Mouse (Mus musculus) kidney, postnatal 0 days (tissue): Measurements from ENCODE around the gene Hmcn1. TPM values are rescaled to one million over a fixed set of nuclear protein-coding genes. Genes with fewer than 3 reads are reported as not detected.

ENCODE experiments used
- ATAC-seq: fragments of 200-750 bp; cut with Nextera tagmentation; replicated peaks from 2 replicates; pipeline ENCODE4 v1.8.0; 2017; ENCODE audit warnings: low read depth, moderate number of reproducible peaks, moderate TSS enrichment, moderate library complexity; ENCODE audit not compliant: low FRiP score
- DNase-seq: peaks from one replicate; pipeline ENCODE4 v3.0.0-alpha.2; 2016; ENCODE audit warnings: low spot score
- H3K27ac ChIP-seq: fragments of 300-500 bp; sonication (generic); 2 replicates; pipeline ENCODE4 v1.5.1; 2014; ENCODE audit warnings: mild to moderate bottlenecking
- H3K27me3 ChIP-seq: fragments of 300-500 bp; sonication (generic); 2 replicates; pipeline ENCODE4 v1.6.1; 2014; ENCODE audit warnings: low read length, mixed read lengths; ENCODE audit not compliant: insufficient read depth
- H3K36me3 ChIP-seq: fragments of 300-500 bp; sonication (generic); 2 replicates; pipeline ENCODE4 v1.6.1; 2014; ENCODE audit warnings: low read length, mixed read lengths; ENCODE audit not compliant: insufficient read depth
- H3K4me1 ChIP-seq: fragments of 300-500 bp; sonication (generic); replicated peaks from 2 replicates; pipeline ENCODE4 v1.6.1; 2014; ENCODE audit warnings: antibody characterized with exemption, low read length, mixed read lengths; ENCODE audit not compliant: insufficient read depth
- H3K4me2 ChIP-seq: fragments of 300-500 bp; sonication (generic); 2 replicates; pipeline ENCODE4 v1.6.1; 2014; ENCODE audit warnings: mild to moderate bottlenecking, low read length, moderate library complexity, mixed read lengths
- H3K4me3 ChIP-seq: fragments of 300-500 bp; sonication (generic); replicated peaks from 2 replicates; pipeline ENCODE4 v1.5.1; 2014; ENCODE audit warnings: low read depth, low read length
- H3K9ac ChIP-seq: fragments of 300-500 bp; sonication (generic); 2 replicates; pipeline ENCODE4 v1.6.1; 2014; ENCODE audit warnings: low read depth, low read length
- H3K9me3 ChIP-seq: fragments of 300-500 bp; sonication (generic); replicated peaks from 2 replicates; pipeline ENCODE4 v1.6.1; 2016; ENCODE audit warnings: low read length, inconsistent platforms, mixed read lengths
- CTCF ChIP-seq: IDR thresholded peaks from 2 replicates; pipeline ENCODE4 v1.5.1; 2016; ENCODE audit warnings: antibody characterized with exemption, low read depth, mild to moderate bottlenecking, moderate library complexity
- WGBS: fragments of 180-500 bp; shearing (Covaris S2); extraction: QIAGEN DNeasy Blood & Tissue Kit; methylation state at CpG from one replicate; pipeline ENCODE4 v1.1.7; 2014; 5-methylcytosine and 5-hydroxymethylcytosine counted together
- polyA plus RNA-seq: library from polyadenylated mRNA; unstranded; fragments of >200 nt; fragmentation: Nextera tagmentation; extraction: Ambion mirVana; gene quantifications from 2 replicates; pipeline ENCODE4 v1.2.1, GENCODE M21; 2015

Hmcn1 gene
- polyA plus RNA-seq, 1 experiment from 2014 or later, result 31.6 TPM

DNA sequence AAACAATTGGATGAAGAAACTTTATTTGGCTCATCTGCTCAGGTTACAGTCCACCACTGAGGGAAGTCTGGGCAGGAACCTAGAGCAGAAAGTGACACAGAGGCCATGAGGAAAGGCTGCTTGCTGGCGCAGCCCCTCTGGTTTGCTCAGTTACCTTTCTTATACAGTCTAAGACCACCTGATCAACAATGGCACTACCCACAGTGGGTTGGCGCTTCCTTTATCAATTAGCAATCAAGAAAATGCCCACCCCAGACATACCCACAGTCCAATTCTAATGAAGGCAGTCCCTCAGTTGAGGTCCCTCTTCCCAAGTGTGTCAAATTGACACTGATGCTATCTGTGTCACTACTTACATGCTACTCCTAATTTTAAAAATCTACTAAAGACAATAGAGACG, 14.6 kb downstream of the Hmcn1 start:
- TF ChIP-seq CTCF, result no peak
- no peak overlapping the region for H3K4me2 ChIP-seq
- ATAC-seq, result no peak

DNA sequence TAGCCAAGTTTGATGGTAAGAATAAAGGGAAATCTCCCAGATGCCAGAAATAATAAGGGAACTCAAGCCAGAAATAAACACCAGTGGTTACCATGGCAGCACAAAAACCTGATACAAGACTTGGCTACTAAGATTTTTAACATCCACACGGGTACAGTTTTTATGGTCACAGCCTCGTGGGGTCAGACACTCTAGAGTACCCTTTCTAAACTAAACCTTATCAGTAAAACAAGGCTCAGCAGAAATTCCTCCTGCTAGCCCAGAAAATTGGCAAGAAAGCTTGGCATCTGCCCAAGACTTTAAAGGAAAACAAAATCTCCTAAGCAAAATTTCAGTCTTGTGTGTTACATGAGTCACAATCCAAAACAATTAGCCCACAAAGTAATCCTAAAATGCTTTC, 17.0 kb downstream of the Hmcn1 start:
- Histone ChIP-seq H3K4me3 (no peak overlapping the region), H3K4me1 (no peaks in the 10 kb centered on the region), H3K27ac (no peak overlapping the region), H3K36me3 (no peaks in the 10 kb centered on the region), H3K9ac (no peak overlapping the region), H3K9me3 (no peaks in the 10 kb centered on the region), H3K27me3 (no peaks in the 10 kb centered on the region), H3K4me2 (no peak overlapping the region)
- no peak for TF ChIP-seq CTCF
- ATAC-seq (no peak), DNase-seq (no peak)
- WGBS, result 4% methylated on average over 2 of the region's 2 CpGs

More for the DNA sequence above, 14.6 kb downstream of the Hmcn1 start:
- no peak overlapping the region for H3K27ac ChIP-seq
- H3K4me3 ChIP-seq, result no peak overlapping the region
- no peaks in the 10 kb centered on the region for H3K36me3 ChIP-seq
- H3K4me1 ChIP-seq, result no peaks in the 10 kb centered on the region
- WGBS, result 83% methylated on average over 3 of the region's 3 CpGs
- no peak overlapping the region for H3K9ac ChIP-seq
- H3K27me3 ChIP-seq, result no peaks in the 10 kb centered on the region
- H3K9me3 ChIP-seq, result no peaks in the 10 kb centered on the region
- no peak for DNase-seq

DNA sequence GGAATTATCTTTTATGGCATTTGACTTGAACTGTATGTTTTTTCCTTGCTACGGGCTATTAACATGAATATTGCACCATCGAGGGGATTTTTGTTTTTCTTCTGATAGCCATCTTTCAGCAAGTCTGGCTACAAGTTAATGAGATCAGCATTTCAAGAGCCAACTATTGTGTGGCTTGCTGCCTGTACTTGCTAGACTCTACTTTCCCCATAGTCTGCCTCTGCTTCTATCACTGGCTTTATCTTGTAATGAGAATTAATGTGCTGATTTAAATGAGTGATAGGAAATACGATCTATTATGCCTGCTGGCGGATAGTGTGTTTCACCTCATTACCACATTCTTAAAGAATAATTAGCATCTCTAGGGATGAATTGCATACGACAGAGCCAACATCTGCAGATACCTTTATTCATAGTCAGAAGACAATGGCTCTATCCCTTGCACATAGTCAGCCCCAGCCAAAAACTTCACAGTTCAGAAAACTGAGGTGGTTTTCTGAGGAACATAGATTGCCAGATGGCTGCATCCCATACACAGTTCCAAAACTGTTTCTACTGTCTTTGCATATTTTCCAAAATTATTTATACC, 33.7 kb downstream of the Hmcn1 start:
- no peaks in the 10 kb centered on the region for H3K27me3 ChIP-seq
- no peak for TF ChIP-seq CTCF
- H3K36me3 ChIP-seq, result no peaks in the 10 kb centered on the region
- H3K4me1 ChIP-seq, result no peaks in the 10 kb centered on the region
- H3K4me3 ChIP-seq, result no peak overlapping the region
- no peak overlapping the region for H3K4me2 ChIP-seq
- no peak overlapping the region for H3K27ac ChIP-seq
- DNase-seq (no peak), ATAC-seq (no peak)
- no peaks in the 10 kb centered on the region for H3K9me3 ChIP-seq
- H3K9ac ChIP-seq, result no peak overlapping the region
- 56% methylated on average over 5 of the region's 5 CpGs for WGBS

DNA sequence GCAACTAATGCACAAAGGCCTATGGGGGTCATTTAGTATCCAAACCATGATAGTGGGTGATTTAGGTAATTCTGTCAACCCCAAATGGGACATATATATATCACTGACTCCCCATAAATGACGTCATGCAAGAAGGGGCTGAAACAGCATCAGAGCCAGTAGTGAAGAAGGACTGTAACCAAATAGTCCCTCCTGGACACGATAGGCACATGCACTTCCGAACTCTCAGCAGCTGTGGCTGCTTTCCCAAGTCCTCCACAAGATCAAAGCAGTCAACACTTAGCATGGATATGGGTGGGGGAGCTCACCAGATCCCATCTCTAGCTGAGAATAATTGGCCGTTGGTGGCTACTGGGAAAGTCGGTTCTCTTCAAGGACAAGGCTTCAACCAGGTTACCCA, 42.2 kb downstream of the Hmcn1 start:
- Histone ChIP-seq H3K4me2 (no peak overlapping the region), H3K27ac (no peak overlapping the region), H3K27me3 (no peaks in the 10 kb centered on the region), H3K36me3 (no peaks in the 10 kb centered on the region), H3K4me1 (peaks cover 15% of the 10 kb centered on the region), H3K9me3 (no peaks in the 10 kb centered on the region), H3K4me3 (no peak overlapping the region), H3K9ac (no peak overlapping the region)
- 56% methylated on average over 5 of the region's 5 CpGs for WGBS
- DNase-seq, result no peak
- 0 out of 2 replicates have a peak, but pooled peaks have one; percentile 31 for ATAC-seq
- no peak for TF ChIP-seq CTCF

DNA sequence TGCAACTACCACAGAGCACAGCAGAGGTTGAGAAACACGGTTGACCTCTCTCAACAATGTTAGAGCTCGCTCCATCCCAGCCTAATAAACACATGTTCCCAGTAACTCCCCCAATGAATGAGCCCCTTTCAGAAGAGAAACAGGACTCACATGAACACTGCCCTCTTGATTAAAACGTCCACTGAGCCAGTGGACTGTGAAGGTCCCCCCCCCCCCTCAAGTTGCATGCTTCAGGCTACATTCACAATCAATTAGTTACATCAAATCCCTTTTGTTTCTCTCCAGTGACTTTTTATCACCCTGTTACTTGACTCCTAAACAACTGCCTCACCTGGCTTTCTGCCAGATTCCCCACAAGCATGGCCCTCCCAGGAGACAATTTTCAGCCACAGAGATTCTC, 43.2 kb downstream of the Hmcn1 start:
- Histone ChIP-seq H3K27ac (no peak overlapping the region), H3K9me3 (no peaks in the 10 kb centered on the region), H3K4me1 (peaks cover 15% of the 10 kb centered on the region), H3K36me3 (no peaks in the 10 kb centered on the region), H3K27me3 (no peaks in the 10 kb centered on the region), H3K4me2 (no peak overlapping the region), H3K9ac (no peak overlapping the region), H3K4me3 (no peak overlapping the region)
- peak; percentile 91 for ATAC-seq
- DNase-seq, result peak; percentile 82
- 10% methylated on average over 3 of the region's 3 CpGs for WGBS
- no peak for TF ChIP-seq CTCF

DNA sequence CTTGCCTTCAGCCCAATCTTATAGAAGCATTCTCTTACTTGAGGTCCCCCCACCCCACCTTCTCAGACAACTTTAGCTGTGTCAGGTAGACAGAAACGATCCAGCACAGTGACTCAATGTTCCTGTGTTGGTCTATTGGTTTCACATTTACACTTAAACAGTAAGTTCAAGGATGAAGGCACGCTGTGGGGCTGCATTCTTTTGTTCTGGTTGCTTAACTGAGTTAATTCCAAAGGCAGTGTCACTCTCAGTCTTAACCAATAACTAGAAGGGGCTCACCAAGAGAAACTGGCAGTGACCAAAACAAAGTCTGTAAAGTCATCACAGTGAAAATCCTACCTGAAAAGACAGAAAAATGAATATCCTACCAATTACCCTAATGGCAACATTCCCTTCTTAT, 44.3 kb downstream of the Hmcn1 start:
- H3K27ac ChIP-seq, result no peak overlapping the region
- TF ChIP-seq CTCF, result no peak
- ATAC-seq (no peak), DNase-seq (no peak)
- WGBS, result 58% methylated on average over 2 of the region's 2 CpGs
- no peak overlapping the region for H3K9ac ChIP-seq
- no peaks in the 10 kb centered on the region for H3K9me3 ChIP-seq
- H3K36me3 ChIP-seq, result no peaks in the 10 kb centered on the region
- H3K4me3 ChIP-seq, result no peak overlapping the region
- no peaks in the 10 kb centered on the region for H3K27me3 ChIP-seq
- no peak overlapping the region for H3K4me2 ChIP-seq
- H3K4me1 ChIP-seq, result peaks cover 18% of the 10 kb centered on the region

DNA sequence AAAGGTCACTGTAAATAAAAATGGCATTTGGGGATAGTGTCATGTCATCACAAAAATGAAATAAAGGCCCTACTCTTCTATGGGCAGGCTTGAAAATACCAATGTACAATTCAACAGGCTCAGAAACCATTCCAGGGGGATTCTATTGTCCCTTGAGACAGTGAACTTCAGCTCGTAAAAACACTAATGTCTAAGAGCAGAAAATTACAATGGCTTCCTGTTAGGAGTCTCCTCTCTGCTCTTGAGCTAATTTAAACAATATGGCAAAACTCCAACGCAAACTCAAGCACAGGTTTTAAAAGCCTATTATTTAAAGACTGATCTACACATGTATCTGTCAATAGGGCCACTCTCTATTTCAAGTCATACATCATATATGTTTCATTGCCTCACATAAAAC, 49.6 kb downstream of the Hmcn1 start:
- ATAC-seq (no peak), DNase-seq (no peak)
- 26% methylated on average over 2 of the region's 2 CpGs for WGBS

More for the DNA sequence above, 49.6 kb downstream of the Hmcn1 start:
- 0 out of 2 replicates have a peak, but pooled peaks cover 4% of the 10 kb centered on the region for H3K4me1 ChIP-seq
- no peaks in the 10 kb centered on the region for H3K9me3 ChIP-seq
- H3K27ac ChIP-seq, result no peak overlapping the region
- no peak overlapping the region for H3K4me2 ChIP-seq
- no peak for TF ChIP-seq CTCF
- H3K9ac ChIP-seq, result no peak overlapping the region
- H3K36me3 ChIP-seq, result no peaks in the 10 kb centered on the region
- H3K4me3 ChIP-seq, result no peak overlapping the region
- no peaks in the 10 kb centered on the region for H3K27me3 ChIP-seq
